Mouse (Mus musculus) heart, embryonic 10.5 days (tissue): ENCODE results near the gene Gapt. TPM values are rescaled to one million over a fixed set of nuclear protein-coding genes. Genes with fewer than 3 reads are reported as not detected.

Source experiments
- DNase-seq: peaks from one replicate; pipeline ENCODE4 v3.0.0-alpha.2; 2017; ENCODE audit warnings: low spot score
- H3K27ac ChIP-seq: fragments of 300-500 bp; sonication (generic); 2 replicates; pipeline ENCODE4 v1.5.1; 2016; ENCODE audit warnings: mild to moderate bottlenecking
- H3K27me3 ChIP-seq: fragments of 300-500 bp; sonication (generic); 2 replicates; pipeline ENCODE4 v1.6.1; 2016; ENCODE audit warnings: mild to moderate bottlenecking; ENCODE audit not compliant: poor library complexity, insufficient read depth, severe bottlenecking
- H3K36me3 ChIP-seq: fragments of 300-500 bp; sonication (generic); 2 replicates; pipeline ENCODE4 v1.6.1; 2016; ENCODE audit warnings: mild to moderate bottlenecking, moderate library complexity
- H3K4me1 ChIP-seq: fragments of 300-500 bp; sonication (generic); 2 replicates; pipeline ENCODE4 v1.6.1; 2016; ENCODE audit warnings: mild to moderate bottlenecking
- H3K4me3 ChIP-seq: fragments of 300-500 bp; sonication (generic); 2 replicates; pipeline ENCODE4 v1.5.1; 2016; ENCODE audit warnings: mild to moderate bottlenecking, moderate library complexity
- H3K9me3 ChIP-seq: fragments of 300-500 bp; sonication (generic); 2 replicates; pipeline ENCODE4 v1.6.1; 2016; ENCODE audit warnings: mild to moderate bottlenecking, moderate library complexity
- WGBS: fragments of 180-500 bp; shearing (Covaris S2); methylation state at CpG from one replicate; pipeline ENCODE4 v1.1.7; 2016; 5-methylcytosine and 5-hydroxymethylcytosine counted together
- polyA plus RNA-seq: library from polyadenylated mRNA; unstranded; fragments of >200 nt; fragmentation: Nextera tagmentation; extraction: Ambion mirVana; gene quantifications from 2 replicates; pipeline ENCODE4 v1.2.1, GENCODE M21; 2016

Gene Gapt
- polyA plus RNA-seq, 1 experiment from 2014 or later: 0.16 TPM

DNA sequence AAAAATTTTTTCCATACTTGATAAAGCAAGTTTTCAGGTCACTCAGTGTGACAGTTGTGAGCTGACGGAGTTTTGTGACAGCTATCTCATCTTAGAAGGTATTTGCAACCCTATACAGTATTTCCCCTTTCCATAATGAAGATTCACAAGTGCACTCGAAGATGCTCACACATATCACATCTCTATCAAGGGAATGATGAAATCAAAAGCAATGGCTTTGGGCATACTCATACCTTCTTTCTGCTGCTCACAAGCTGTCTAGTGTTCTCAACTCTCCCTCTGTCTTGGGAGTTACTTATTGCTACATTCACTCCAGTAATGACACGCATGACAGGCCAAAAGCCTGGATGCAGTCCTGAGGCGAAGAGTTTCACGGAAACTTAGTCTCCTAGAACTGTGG lies 49.8 kb downstream of the Gapt start:
- 78% methylated on average over 5 of the region's 5 CpGs for WGBS
- H3K4me3 ChIP-seq: no peak overlapping the region
- DNase-seq: no peak
- H3K27ac ChIP-seq: no peak overlapping the region
- H3K9me3 ChIP-seq: no peaks in the 10 kb centered on the region
- H3K27me3 ChIP-seq: no peaks in the 10 kb centered on the region
- H3K36me3 ChIP-seq: no peaks in the 10 kb centered on the region
- H3K4me1 ChIP-seq: no peaks in the 10 kb centered on the region

Other genes starting within 250 kb of the Gapt start
- gene Rab3c, start 76.2 kb downstream of the Gapt start, polyA plus RNA-seq: 0.09 and 0.54 TPM in 2 replicates
- gene Plk2, start 37.8 kb upstream of the Gapt start, polyA plus RNA-seq: 101 and 121 TPM in 2 replicates